8 mouse cellular contexts compared by ENCODE assay signal in the genomic region with DNA sequence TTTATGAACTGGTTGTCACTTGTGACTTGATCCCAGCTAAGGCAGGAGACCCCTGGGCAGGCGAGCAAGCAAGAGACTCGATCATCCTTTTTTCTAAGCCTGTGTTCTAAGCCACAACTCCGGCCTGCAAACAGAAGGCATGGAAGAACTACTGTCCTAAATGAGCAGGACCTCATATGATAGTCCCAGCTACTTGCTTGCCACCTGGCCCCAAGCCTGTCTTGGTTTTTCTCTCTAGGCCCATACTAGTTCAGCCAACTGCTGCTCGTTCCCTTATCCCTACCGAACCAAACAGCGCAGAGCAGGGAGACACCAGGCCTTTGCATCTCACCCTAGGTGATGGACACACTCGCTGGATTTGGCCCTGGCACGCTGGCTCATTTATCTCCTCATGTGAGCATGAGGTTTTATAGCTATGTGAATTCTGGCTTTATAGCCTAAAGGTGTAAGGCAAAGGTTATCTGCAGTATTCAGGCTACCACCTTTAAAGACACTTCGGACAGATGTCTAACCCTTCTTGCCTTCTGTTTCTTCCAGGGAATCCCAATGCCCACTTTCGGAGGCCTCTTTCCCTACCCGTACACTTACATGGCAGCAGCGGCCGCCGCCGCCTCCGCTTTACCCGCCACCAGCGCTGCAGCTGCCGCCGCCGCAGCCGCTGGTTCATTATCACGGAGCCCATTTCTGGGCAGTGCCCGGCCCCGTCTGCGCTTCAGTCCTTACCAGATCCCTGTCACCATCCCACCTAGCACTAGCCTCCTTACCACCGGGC. TPM values are rescaled to one million over a fixed set of nuclear protein-coding genes. Genes with fewer than 3 reads are reported as not detected.
DNase-seq lines count a peak whose midpoint lies in the region; ATAC-seq and TF ChIP-seq lines count a peak whose summit lies in the region.

No protein-coding gene starts in this region.

- TF ChIP-seq POLR2A in kidney, adult 2 months (IDR thresholded peaks at IDR 0.05; ENCODE audit: low read depth, low read length) = no peak

- ATAC-seq in embryonic facial prominence, embryonic 12.5 days (ENCODE audit: insufficient number of reproducible peaks, insufficient read depth, low FRiP score, low TSS enrichment) = no peak
- no peak for ATAC-seq in intestine, embryonic 15.5 days

- H3K9ac ChIP-seq in embryonic facial prominence, embryonic 12.5 days = peak overlapping the region; percentile 99
- peak overlapping the region; percentile 23 for H3K9ac ChIP-seq in intestine, embryonic 15.5 days

- H3K27me3 ChIP-seq in kidney, adult 2 months (replicated peaks; ENCODE audit: control insufficient read depth, insufficient read depth, low read length) = no peaks in the 10 kb centered on the region
- H3K27me3 ChIP-seq in embryonic facial prominence, embryonic 12.5 days = peaks cover 45% of the 10 kb centered on the region
- peaks cover 69% of the 10 kb centered on the region for H3K27me3 ChIP-seq in intestine, embryonic 15.5 days (replicated peaks)

- 40% methylated on average over 27 of the region's 27 CpGs for WGBS in kidney, adult 2 months
- 4% methylated on average over 27 of the region's 27 CpGs for WGBS in embryonic facial prominence, embryonic 12.5 days
- WGBS in intestine, embryonic 15.5 days = 31% methylated on average over 27 of the region's 27 CpGs

- DNase-seq in kidney, adult 2 months = peak; percentile 26
- no peak for DNase-seq in kidney, adult 9 months
- peak; percentile 63 for DNase-seq in neural tube, embryonic 10.5 days (ENCODE audit: extremely low spot score, low spot score)
- no peak for DNase-seq in layer of hippocampus, postnatal 25 days (ENCODE audit: extremely low spot score in 1 of 2, low spot score in 1 of 2)
- DNase-seq in urinary bladder, postnatal 14 days (ENCODE audit: low spot score) = no peak
- DNase-seq in left cerebral cortex, adult 18-20 months (ENCODE audit: low spot score in 2 of 2) = no peak

- peak overlapping the region; percentile 37 for H3K4me3 ChIP-seq in kidney, adult 2 months (ENCODE audit: insufficient read depth, low read depth, low read length)
- peak overlapping the region; percentile 54 for H3K4me3 ChIP-seq in embryonic facial prominence, embryonic 12.5 days
- H3K4me3 ChIP-seq in intestine, embryonic 15.5 days (replicated peaks) = peak overlapping the region; percentile 14

- H3K4me1 ChIP-seq in kidney, adult 2 months (ENCODE audit: control insufficient read depth, insufficient read depth, low read length) = peaks cover 11% of the 10 kb centered on the region; the same call in 1 of the 2 replicates
- peaks cover 34% of the 10 kb centered on the region for H3K4me1 ChIP-seq in embryonic facial prominence, embryonic 12.5 days
- H3K4me1 ChIP-seq in intestine, embryonic 15.5 days (replicated peaks) = peaks cover 37% of the 10 kb centered on the region

- H3K9me3 ChIP-seq in embryonic facial prominence, embryonic 12.5 days = no peaks in the 10 kb centered on the region
- H3K9me3 ChIP-seq in intestine, embryonic 15.5 days = no peaks in the 10 kb centered on the region

- peak overlapping the region; percentile 72 for H3K4me2 ChIP-seq in embryonic facial prominence, embryonic 12.5 days (replicated peaks)
- peak overlapping the region; percentile 94 for H3K4me2 ChIP-seq in intestine, embryonic 15.5 days (replicated peaks)

- peak overlapping the region; percentile 88 for H3K27ac ChIP-seq in kidney, adult 2 months (ENCODE audit: insufficient read depth, low read depth, low read length)
- H3K27ac ChIP-seq in embryonic facial prominence, embryonic 12.5 days = peak overlapping the region; percentile 98
- peak overlapping the region; percentile 33; the same call in 1 of the 2 replicates for H3K27ac ChIP-seq in intestine, embryonic 15.5 days

- no peak for TF ChIP-seq CTCF in kidney, adult 2 months (conservative IDR thresholded peaks at IDR 0.05; ENCODE audit: insufficient read depth, insufficient read length, low read depth, low read length)

- H3K36me3 ChIP-seq in kidney, adult 2 months (ENCODE audit: control insufficient read depth, insufficient read depth, low read length) = peaks cover 4% of the 10 kb centered on the region; the same call in 1 of the 2 replicates
- peaks cover 25% of the 10 kb centered on the region for H3K36me3 ChIP-seq in embryonic facial prominence, embryonic 12.5 days
- H3K36me3 ChIP-seq in intestine, embryonic 15.5 days = no peaks in the 10 kb centered on the region

RNA-seq across cellular contexts. Expression of gene Tbx2, which starts 7.9 kb away (rescaled TPM):
- 58.5 and 66.9 TPM in 2 replicates for polyA plus RNA-seq in kidney, adult 2 months (2012; rRNA removed)
- 20.5 and 21.6 TPM in 2 replicates for polyA plus RNA-seq in embryonic facial prominence, embryonic 12.5 days (2016; fragmentation: Nextera tagmentation; extraction: Ambion mirVana)
- 4.9 and 5.6 TPM in 2 replicates for polyA plus RNA-seq in intestine, embryonic 15.5 days (2015; fragmentation: Nextera tagmentation; extraction: Ambion mirVana)
- total RNA-seq in layer of hippocampus, postnatal 25 days (2021) = 1 to 10 TPM; 1.7 to 3.0 TPM
- total RNA-seq in left cerebral cortex, adult 18-20 months (2021) = 1 to 10 TPM; 1.3 to 1.5 TPM

RNA-seq across cellular contexts. Expression of gene Gm11444, which starts 9.9 kb away (rescaled TPM):
- not detected in 2 replicates for polyA plus RNA-seq in kidney, adult 2 months (2012; rRNA removed)
- polyA plus RNA-seq in embryonic facial prominence, embryonic 12.5 days (2016; fragmentation: Nextera tagmentation; extraction: Ambion mirVana) = 0.43 TPM in 1 of 2 replicates, not detected in the other
- polyA plus RNA-seq in intestine, embryonic 15.5 days (2015; fragmentation: Nextera tagmentation; extraction: Ambion mirVana) = not detected in 2 replicates
- not detected for total RNA-seq in layer of hippocampus, postnatal 25 days (2021)
- total RNA-seq in left cerebral cortex, adult 18-20 months (2021) = not detected

RNA-seq across cellular contexts. Expression of gene Tbx4, which starts 46.0 kb away (rescaled TPM):
- polyA plus RNA-seq in kidney, adult 2 months (2012; rRNA removed) = 0.08 TPM in 2 replicates
- 2.2 and 2.4 TPM in 2 replicates for polyA plus RNA-seq in embryonic facial prominence, embryonic 12.5 days (2016; fragmentation: Nextera tagmentation; extraction: Ambion mirVana)
- polyA plus RNA-seq in intestine, embryonic 15.5 days (2015; fragmentation: Nextera tagmentation; extraction: Ambion mirVana) = 0.16 TPM in 1 of 2 replicates, not detected in the other
- under 1 TPM; 0.32 to 0.35 TPM for total RNA-seq in layer of hippocampus, postnatal 25 days (2021)
- total RNA-seq in left cerebral cortex, adult 18-20 months (2021) = under 1 TPM in 1 of 2 experiments, not detected in 1; 0.14 TPM

Comparison
In these comparisons a context has a peak if more than half of its experiments do, and no peak if none do; other contexts are left out.
1. DNase-seq: peak in kidney, adult 2 months (single experiment) and neural tube, embryonic 10.5 days (single experiment); none in kidney, adult 9 months (single experiment), layer of hippocampus, postnatal 25 days (0 of 2), urinary bladder, postnatal 14 days (single experiment) and left cerebral cortex, adult 18-20 months (0 of 2).
2. H3K27ac ChIP-seq: peak in every context shown above with its lines; median percentile 98 in embryonic facial prominence, embryonic 12.5 days; 88 in kidney, adult 2 months; 33 in intestine, embryonic 15.5 days.
3. Peak in every context shown above with its lines, with median percentiles within 50 percentile points of each other: H3K4me3 ChIP-seq.